Mouse (Mus musculus) E14TG2a.4 (cell line): ENCODE measurements at regions not wholly inside any gene's neighbourhood (a gene's known extent, or its start where the extent isn't known, plus 50 kb on each side); places are given as distances from the start of the nearest gene placed in this dataset.

Experiments used
- H3K27me3 ChIP-seq: 2 replicates; pipeline ENCODE4 v1.6.1; 2014; ENCODE audit warnings: low read length, control low read depth; ENCODE audit not compliant: insufficient read depth
- H3K36me3 ChIP-seq: 2 replicates; pipeline ENCODE4 v1.6.1; 2014; ENCODE audit warnings: low read length, control low read depth; ENCODE audit not compliant: insufficient read depth
- H3K4me1 ChIP-seq: replicated peaks from 2 replicates; pipeline ENCODE4 v1.6.1; 2014; ENCODE audit warnings: low read depth, low read length, control low read depth
- H3K4me3 ChIP-seq: replicated peaks from 2 replicates; pipeline ENCODE4 v1.5.1; 2014; ENCODE audit warnings: mild to moderate bottlenecking, low read length
- H3K9me3 ChIP-seq: 2 replicates; pipeline ENCODE4 v1.6.1; 2014; ENCODE audit warnings: low read length, control low read depth
- CTCF ChIP-seq: conservative IDR thresholded peaks from 2 replicates; pipeline ENCODE4 v1.5.1; 2014; ENCODE audit warnings: low read length
- NANOG ChIP-seq: IDR thresholded peaks from 2 replicates; pipeline ENCODE4 v1.6.1; 2014; ENCODE audit warnings: borderline replicate concordance, low read length, mixed read lengths
- POU5F1 ChIP-seq: IDR thresholded peaks from 2 replicates; pipeline ENCODE4 v1.6.1; 2014; ENCODE audit warnings: low read length, borderline replicate concordance

GRCm38 (mm10) chr10:111620927-111621676 lies 115.0 kb downstream of the Phlda1 start:
- TF ChIP-seq POU5F1 (no peak), NANOG (no peak), CTCF (no peak)
- Histone ChIP-seq H3K9me3 (peaks cover 30% of the 10 kb centered on the region), H3K4me3 (no peak overlapping the region), H3K36me3 (no peaks in the 10 kb centered on the region), H3K27me3 (no peaks in the 10 kb centered on the region), H3K4me1 (peaks cover 36% of the 10 kb centered on the region)

GRCm38 (mm10) chr10:111622789-111623188 lies 116.7 kb downstream of the Phlda1 start:
- H3K27me3 ChIP-seq = no peaks in the 10 kb centered on the region
- no peaks in the 10 kb centered on the region for H3K36me3 ChIP-seq
- H3K9me3 ChIP-seq = peaks cover 30% of the 10 kb centered on the region
- TF ChIP-seq NANOG (no peak), POU5F1 (no peak), CTCF (no peak)
- H3K4me3 ChIP-seq = no peak overlapping the region
- peaks cover 36% of the 10 kb centered on the region for H3K4me1 ChIP-seq

GRCm38 (mm10) chr10:111624021-111624420 lies 117.9 kb downstream of the Phlda1 start:
- no peak for TF ChIP-seq POU5F1
- TF ChIP-seq CTCF = no peak
- no peak for TF ChIP-seq NANOG

GRCm38 (mm10) chr10:111624624-111625023 lies 118.5 kb downstream of the Phlda1 start:
- Histone ChIP-seq H3K4me1 (peaks cover 36% of the 10 kb centered on the region), H3K9me3 (peaks cover 13% of the 10 kb centered on the region; the same call in 1 of the 2 replicates), H3K36me3 (no peaks in the 10 kb centered on the region), H3K4me3 (no peak overlapping the region), H3K27me3 (no peaks in the 10 kb centered on the region)
- TF ChIP-seq CTCF = no peak
- TF ChIP-seq NANOG = peak; percentile 74

More at GRCm38 (mm10) chr10:111624021-111624420, 117.9 kb downstream of the Phlda1 start:
- Histone ChIP-seq H3K36me3 (no peaks in the 10 kb centered on the region), H3K9me3 (peaks cover 19% of the 10 kb centered on the region), H3K27me3 (no peaks in the 10 kb centered on the region), H3K4me3 (no peak overlapping the region), H3K4me1 (peaks cover 36% of the 10 kb centered on the region)

- H3K9me3 ChIP-seq = 0 out of 2 replicates have a peak, but pooled peaks cover 9% of the 10 kb centered on the region
- peaks cover 39% of the 10 kb centered on the region for H3K4me1 ChIP-seq
- no peaks in the 10 kb centered on the region for H3K36me3 ChIP-seq
- H3K4me3 ChIP-seq = no peak overlapping the region
- TF ChIP-seq CTCF = no peak
- no peak for TF ChIP-seq NANOG
- no peak for TF ChIP-seq POU5F1
- H3K27me3 ChIP-seq = no peaks in the 10 kb centered on the region
Measured at GRCm38 (mm10) chr10:111625573-111625972, 119.5 kb downstream of the Phlda1 start.

- no peak overlapping the region for H3K4me3 ChIP-seq
- no peaks in the 10 kb centered on the region for H3K27me3 ChIP-seq
- H3K36me3 ChIP-seq = no peaks in the 10 kb centered on the region
- 0 out of 2 replicates have a peak, but pooled peaks cover 5% of the 10 kb centered on the region for H3K9me3 ChIP-seq
- H3K4me1 ChIP-seq = peaks cover 39% of the 10 kb centered on the region
- TF ChIP-seq POU5F1 = no peak
- no peak for TF ChIP-seq CTCF
- TF ChIP-seq NANOG = no peak
Measured at GRCm38 (mm10) chr10:111626009-111626408, 119.9 kb downstream of the Phlda1 start.

GRCm38 (mm10) chr10:111636283-111636682 lies 130.2 kb downstream of the Phlda1 start:
- Histone ChIP-seq H3K27me3 (0 out of 2 replicates have a peak, but pooled peaks cover 2% of the 10 kb centered on the region), H3K4me3 (no peak overlapping the region), H3K4me1 (peaks cover 17% of the 10 kb centered on the region), H3K9me3 (no peaks in the 10 kb centered on the region), H3K36me3 (no peaks in the 10 kb centered on the region)
- TF ChIP-seq POU5F1 (no peak), CTCF (peak; percentile 62)

- H3K27me3 ChIP-seq = 0 out of 2 replicates have a peak, but pooled peaks cover 2% of the 10 kb centered on the region
- no peaks in the 10 kb centered on the region for H3K36me3 ChIP-seq
- H3K4me1 ChIP-seq = peaks cover 17% of the 10 kb centered on the region
- no peaks in the 10 kb centered on the region for H3K9me3 ChIP-seq
- no peak overlapping the region for H3K4me3 ChIP-seq
- TF ChIP-seq POU5F1 = no peak
- no peak for TF ChIP-seq CTCF
- no peak for TF ChIP-seq NANOG
Measured at GRCm38 (mm10) chr10:111637084-111637735, 131.1 kb downstream of the Phlda1 start.

GRCm38 (mm10) chr10:111639866-111640265 lies 133.8 kb downstream of the Phlda1 start:
- TF ChIP-seq POU5F1 = no peak
- TF ChIP-seq NANOG = no peak
- TF ChIP-seq CTCF = no peak
- Histone ChIP-seq H3K27me3 (peaks cover 2% of the 10 kb centered on the region; the same call in 1 of the 2 replicates), H3K4me1 (peaks cover 17% of the 10 kb centered on the region), H3K9me3 (no peaks in the 10 kb centered on the region), H3K4me3 (0 out of 2 replicates have a peak overlapping the region, but pooled peaks have one; percentile 21), H3K36me3 (no peaks in the 10 kb centered on the region)
